Mouse (Mus musculus) spleen, embryonic (tissue): ENCODE measurements around the gene Erp27.

Experiments used
- CTCF ChIA-PET: fragments of 350-600 bp; sonication (Branson Sonifier 250); formaldehyde crosslinking; loops from one replicate; lab custom pipeline; 2022; lab: Charles Lee

Erp27 gene

DNA sequence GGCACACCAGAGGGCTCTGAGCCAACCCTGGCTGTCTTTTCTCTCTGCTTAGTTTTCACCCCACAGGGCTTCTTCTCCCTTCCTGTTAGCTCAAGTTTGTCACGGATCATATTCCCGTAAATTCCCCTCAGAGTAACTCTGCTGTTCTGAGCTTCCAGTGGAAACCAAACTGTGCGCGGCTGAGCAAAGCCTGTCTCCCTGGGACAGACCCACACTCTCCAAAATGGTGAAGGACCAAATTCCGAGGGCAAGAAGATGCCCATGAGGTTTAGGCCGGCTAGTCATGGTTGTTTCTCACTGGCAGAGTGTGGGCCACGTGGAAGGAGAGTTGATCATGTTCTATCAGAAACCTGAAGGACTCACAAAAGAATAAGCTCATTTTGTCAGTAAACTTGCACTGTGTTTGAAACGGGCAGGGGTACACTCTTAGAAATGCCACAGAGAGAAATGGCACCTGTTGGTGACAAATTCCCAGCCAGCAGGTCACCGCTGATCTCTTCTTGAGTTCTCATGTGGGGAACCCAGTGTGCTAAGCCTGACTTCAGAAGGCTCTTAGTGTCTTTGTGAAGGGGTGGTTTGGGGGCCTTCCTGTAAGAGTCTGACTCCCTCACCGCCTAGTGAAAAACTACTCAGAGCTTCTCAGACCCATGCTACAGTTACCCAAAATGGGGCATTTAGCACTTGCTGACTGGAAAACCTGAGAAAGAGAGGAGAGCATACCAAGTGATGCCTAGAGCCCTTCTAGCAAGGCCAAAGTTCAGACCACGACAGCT is 18.4 kb upstream of the Erp27 start:
- CTCF ChIA-PET, result interaction anchor here (1.0 to 2.4 kb wide), 4 partner anchors 10 to 27 kb away, joined by 3 to 13 read pairs (median 4); no protein-coding TSS in a partner anchor

DNA sequence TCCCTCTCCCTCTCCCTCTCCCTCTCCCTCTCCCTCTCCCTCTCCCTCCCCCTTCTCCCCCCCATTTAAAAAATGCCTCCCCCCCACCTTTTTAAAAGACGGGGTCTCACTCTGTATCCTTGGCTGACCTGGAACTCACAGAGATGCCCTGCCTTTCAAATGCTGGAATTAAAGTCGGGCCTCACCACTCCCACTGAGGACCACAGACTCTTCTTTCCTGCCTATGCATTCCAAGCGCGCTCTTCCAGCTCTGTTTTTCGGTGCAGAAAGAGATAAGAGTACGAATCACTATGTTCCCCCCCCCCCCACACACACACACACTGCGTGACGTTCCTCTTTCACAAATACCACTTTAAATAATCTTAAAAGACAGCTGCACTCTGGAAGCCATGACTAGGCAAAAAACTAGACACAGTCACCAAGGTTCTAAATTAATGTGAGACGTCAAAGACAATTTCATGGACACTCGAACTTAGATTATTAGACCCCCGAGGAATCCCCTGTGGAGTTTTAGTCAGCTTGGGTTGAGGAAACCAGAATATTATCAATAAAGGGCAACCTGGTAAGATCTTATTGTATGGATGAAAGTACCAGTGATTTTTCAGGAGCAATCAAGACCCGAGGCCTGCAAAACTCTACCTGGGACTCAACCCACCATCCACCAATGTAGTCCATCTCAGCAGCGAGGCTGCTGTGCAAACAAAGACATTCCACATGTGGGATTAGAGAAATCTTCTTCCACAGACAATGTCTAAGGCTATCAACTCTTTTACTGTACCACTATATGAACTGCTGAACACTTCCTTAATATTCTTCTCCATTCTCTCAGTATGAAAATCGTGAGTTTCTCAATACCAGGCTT is 17.6 kb upstream of the Erp27 start:
- CTCF ChIA-PET, result interaction anchor here (0.6 to 0.7 kb wide), 3 partner anchors 28 to 461 kb away, joined by 3 to 6 read pairs (median 5); no protein-coding TSS in a partner anchor

DNA sequence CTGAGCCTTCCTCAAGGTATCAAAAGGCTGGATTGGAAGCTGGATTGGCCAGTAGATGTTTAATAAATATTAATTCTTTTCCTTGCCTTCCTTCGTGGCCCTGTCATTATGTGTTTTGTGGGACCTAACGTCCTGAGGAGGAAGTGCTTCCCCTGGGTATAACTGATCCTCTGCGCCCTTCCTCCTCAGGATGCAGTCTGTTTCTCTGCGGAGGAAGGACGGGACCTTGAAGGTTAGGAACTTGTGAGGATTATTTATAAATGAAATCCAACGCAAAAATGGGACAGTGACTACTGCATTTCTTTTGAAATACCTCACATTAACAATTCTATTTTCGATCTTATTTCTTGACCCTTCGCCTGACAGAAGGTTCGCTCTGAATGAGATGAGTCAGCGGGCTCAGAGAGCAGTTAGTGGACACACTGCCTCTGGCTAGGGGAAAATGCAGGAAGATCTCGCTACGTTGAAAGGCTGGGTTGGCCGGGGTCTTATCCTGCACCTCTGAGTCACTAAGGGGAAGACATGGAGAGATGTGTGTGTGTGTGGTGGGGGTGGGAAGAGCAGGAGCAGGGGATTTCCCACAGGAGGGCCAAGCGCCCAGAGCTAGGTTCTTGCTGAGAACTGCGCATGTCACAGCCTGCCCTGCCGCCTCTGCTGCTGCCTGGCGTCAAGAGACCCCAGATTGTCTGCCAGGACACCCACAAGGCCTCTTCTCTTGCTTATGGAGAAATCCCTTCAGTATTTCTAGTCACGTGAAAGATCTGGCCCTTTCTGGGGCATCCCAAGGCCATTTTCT is 16.5 kb upstream of the Erp27 start:
- CTCF ChIA-PET, result interaction anchor here (0.6 to 0.7 kb wide), 3 partner anchors 29 to 460 kb away, joined by 3 to 6 read pairs (median 5); no protein-coding TSS in a partner anchor

DNA sequence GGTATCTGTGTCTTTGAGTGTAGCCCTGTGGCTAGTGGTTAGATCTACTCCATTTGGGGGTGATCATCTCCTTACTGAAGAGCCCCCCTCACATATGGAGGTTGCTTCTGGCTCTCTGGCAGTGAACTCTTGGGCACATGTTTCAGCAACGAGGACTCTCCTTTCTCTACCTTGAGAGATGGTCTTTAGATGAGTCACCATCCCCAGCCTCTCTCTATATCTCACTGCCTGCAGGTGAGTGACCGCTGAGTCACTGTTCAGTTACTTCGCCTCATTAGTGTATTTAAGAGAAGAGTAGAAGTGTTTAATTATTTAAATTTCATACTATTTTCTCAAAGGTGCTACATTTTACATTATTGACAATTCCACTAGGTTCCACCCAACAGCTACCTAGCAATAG is 15.1 kb upstream of the Erp27 start:
- CTCF ChIA-PET, result interaction anchor here (0.7 kb wide), 1 partner anchor 103 kb away, joined by 9 read pairs; no protein-coding TSS in a partner anchor

DNA sequence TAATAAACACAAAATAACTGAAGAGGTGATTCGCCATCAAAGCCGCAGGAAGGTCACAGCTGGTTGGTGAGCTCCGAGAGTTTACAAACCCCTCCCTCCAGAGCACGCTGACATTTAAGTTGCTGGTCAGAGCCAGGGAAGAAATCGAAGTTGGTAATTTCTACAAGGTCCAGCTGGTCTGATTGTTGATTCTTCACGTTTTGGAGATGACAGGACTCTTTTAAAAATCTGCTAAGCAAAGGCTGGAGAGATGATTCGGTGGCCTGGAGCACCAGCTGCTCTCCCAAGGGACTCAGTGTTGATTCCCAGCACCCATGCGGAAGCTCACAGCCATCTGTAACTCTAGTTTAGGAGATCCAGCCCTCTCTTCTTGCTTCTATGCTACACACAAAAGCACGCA is 14.4 kb upstream of the Erp27 start:
- CTCF ChIA-PET, result interaction anchor here (0.7 kb wide), 1 partner anchor 102 kb away, joined by 9 read pairs; no protein-coding TSS in a partner anchor

- CTCF ChIA-PET, result no interaction called here
Measured at GRCm38 (mm10) chr6:136935233-136935632, 13.3 kb upstream of the Erp27 start.

GRCm38 (mm10) chr6:136934068-136934467 is 12.1 kb upstream of the Erp27 start:
- CTCF ChIA-PET, result no interaction called here

GRCm38 (mm10) chr6:136931246-136931645 is 9.3 kb upstream of the Erp27 start:
- CTCF ChIA-PET, result interaction anchor here (0.6 to 2.6 kb wide), 3 partner anchors 10 to 1893 kb away, joined by 3 to 13 read pairs (median 10); partner anchors contain the start of gene Arhgdib

GRCm38 (mm10) chr6:136930677-136931076 is 8.7 kb upstream of the Erp27 start:
- CTCF ChIA-PET, result interaction anchor here (1.0 to 2.6 kb wide), 3 partner anchors 10 to 36 kb away, joined by 3 to 13 read pairs (median 3); partner anchors contain the start of gene Arhgdib

- CTCF ChIA-PET, result no interaction called here
Measured at GRCm38 (mm10) chr6:136927626-136928025, 5.6 kb upstream of the Erp27 start.

- CTCF ChIA-PET, result no interaction called here
Measured at GRCm38 (mm10) chr6:136925049-136925448, 3.1 kb upstream of the Erp27 start.

DNA sequence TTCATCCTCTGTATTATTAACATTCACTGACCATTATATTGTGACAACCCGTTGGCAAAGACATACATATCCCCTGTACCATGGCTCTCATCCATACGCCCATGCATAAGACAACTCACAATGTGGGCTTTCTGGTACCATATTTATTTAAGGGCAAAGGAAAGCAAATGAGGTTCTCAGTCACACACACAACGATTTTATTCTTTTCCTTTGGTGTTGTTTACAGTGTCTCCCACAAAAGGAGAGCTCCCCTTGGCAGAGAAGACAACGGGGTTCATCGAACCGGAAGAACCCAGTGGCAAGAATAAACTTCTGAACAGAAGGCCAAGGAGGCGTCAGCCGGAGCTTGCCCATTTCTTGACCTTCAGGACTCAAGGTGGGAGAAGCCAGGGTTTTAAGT is 1.6 kb upstream of the Erp27 start, which contains the start of gene Pde6h:
TSS of gene Pde6h (plus strand) at position 301 of the 400 bp plus-strand sequence.
- CTCF ChIA-PET, result no interaction called here

GRCm38 (mm10) chr6:136922871-136923270 is 891 bp upstream of the Erp27 start:
- CTCF ChIA-PET, result no interaction called here

GRCm38 (mm10) chr6:136921601-136922000 is 379 bp downstream of the Erp27 start:
- CTCF ChIA-PET, result interaction anchor here (0.5 to 1.1 kb wide), 3 partner anchors 11 to 526 kb away, joined by 3 to 4 read pairs (median 3); no protein-coding TSS in a partner anchor

DNA sequence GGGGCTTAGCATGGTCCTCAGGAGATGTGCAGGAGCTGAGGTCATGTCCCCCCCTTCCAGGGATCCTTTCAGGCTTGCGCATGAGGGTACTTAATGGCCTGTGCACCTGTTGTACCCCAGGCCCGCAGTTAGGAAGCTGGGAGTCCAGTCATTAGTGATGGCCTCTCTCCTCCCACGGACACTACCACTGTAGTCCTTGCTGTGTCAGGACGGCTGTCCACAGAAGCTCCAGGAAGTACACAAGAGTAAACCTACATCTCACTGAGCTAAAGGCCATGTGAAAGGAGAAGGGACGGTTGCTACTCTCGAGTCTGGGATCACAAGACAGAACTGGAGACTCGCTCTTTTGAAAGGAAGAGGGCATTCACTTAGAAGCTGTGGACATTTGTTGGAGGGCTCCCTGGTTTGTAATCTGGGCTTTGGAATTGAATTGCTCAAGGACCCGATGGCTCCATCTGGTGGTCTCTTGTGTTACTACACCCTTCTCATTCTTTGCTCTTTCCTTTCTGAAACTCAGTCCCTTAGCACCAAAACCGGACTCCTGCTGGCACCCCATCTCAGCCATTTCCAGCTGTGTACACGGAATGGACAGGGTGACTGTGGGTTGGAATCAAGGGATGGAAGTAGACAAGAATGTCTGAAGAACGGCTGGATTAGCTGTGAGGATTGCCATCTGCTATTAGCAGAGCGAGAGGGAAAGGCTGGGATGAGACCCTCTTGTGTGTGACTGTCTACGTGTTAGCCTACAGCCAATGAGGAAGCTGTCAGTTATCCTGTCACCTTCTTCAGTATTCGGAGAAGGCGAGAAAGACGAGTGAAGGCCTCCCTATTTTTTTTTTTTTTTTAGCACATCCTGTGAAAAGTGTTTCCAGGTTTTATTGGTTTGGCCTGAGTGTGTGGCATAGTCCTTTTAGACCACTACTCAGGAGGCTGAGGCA is 1.4 kb downstream of the Erp27 start:
- CTCF ChIA-PET, result interaction anchor here (0.6 to 1.3 kb wide), 7 partner anchors 10 to 1806 kb away, joined by 3 to 5 read pairs (median 3); no protein-coding TSS in a partner anchor

- CTCF ChIA-PET, result no interaction called here
Measured at GRCm38 (mm10) chr6:136917885-136918284, 4.1 kb downstream of the Erp27 start.

- CTCF ChIA-PET, result no interaction called here
Measured at GRCm38 (mm10) chr6:136915721-136916395, 6.1 kb downstream of the Erp27 start.

DNA sequence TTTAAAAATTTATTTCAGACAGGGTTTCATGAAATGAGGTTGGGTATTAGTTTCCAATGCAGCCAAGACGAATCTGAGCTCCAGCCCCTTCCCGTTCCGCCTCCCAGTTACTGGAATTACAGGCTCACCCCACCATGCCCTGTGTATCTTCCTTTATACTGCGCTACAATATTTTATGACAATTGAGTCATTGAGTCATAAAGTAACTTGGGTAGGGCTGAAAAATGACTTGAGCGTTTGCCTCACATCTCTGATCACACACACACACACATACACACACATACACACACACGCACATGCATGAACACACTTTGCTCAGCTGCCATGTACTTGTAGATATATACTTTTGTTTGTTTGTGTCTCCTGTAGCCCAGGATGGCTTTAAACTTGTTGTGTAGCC is 7.7 kb downstream of the Erp27 start:
- CTCF ChIA-PET, result interaction anchor here (0.6 kb wide), 1 partner anchor 55 kb away, joined by 3 read pairs; no protein-coding TSS in a partner anchor
